Mouse (Mus musculus) stomach, embryonic 14.5 days (tissue): ENCODE results near the gene Tbc1d10c. TPM values are rescaled to one million over a fixed set of nuclear protein-coding genes. Genes with fewer than 3 reads are reported as not detected.

Source experiments
- ATAC-seq: fragments of 200-750 bp; cut with Nextera tagmentation; 2 replicates; pipeline ENCODE4 v1.8.0; 2017; ENCODE audit warnings: low read depth, moderate TSS enrichment; ENCODE audit not compliant: insufficient number of reproducible peaks, insufficient read depth, low FRiP score
- H3K27ac ChIP-seq: fragments of 300-500 bp; sonication (generic); 2 replicates; pipeline ENCODE4 v1.5.1; 2014; ENCODE audit warnings: mild to moderate bottlenecking, low read length, moderate library complexity, mixed read lengths
- H3K27me3 ChIP-seq: fragments of 300-500 bp; sonication (generic); 2 replicates; pipeline ENCODE4 v1.6.1; 2014; ENCODE audit warnings: low read length, control low read depth, mixed read lengths; ENCODE audit not compliant: control insufficient read depth, insufficient read depth
- H3K36me3 ChIP-seq: fragments of 300-500 bp; sonication (generic); 2 replicates; pipeline ENCODE4 v1.6.1; 2014; ENCODE audit warnings: mild to moderate bottlenecking, control low read depth, low read length, moderate library complexity, mixed read lengths; ENCODE audit not compliant: control insufficient read depth, insufficient read depth
- H3K4me1 ChIP-seq: fragments of 300-500 bp; sonication (generic); 2 replicates; pipeline ENCODE4 v1.6.1; 2014; ENCODE audit warnings: low read length, control low read depth, mixed read lengths; ENCODE audit not compliant: control insufficient read depth, insufficient read depth
- H3K4me2 ChIP-seq: fragments of 300-500 bp; sonication (generic); replicated peaks from 2 replicates; pipeline ENCODE4 v1.6.1; 2014; ENCODE audit warnings: low read depth, low read length, control low read depth
- H3K4me3 ChIP-seq: fragments of 300-500 bp; sonication (generic); 2 replicates; pipeline ENCODE4 v1.5.1; 2014; ENCODE audit warnings: low read depth, low read length, control low read depth
- H3K9ac ChIP-seq: fragments of 300-500 bp; sonication (generic); replicated peaks from 2 replicates; pipeline ENCODE4 v1.6.1; 2014; ENCODE audit warnings: low read depth, mild to moderate bottlenecking, control low read depth, low read length, moderate library complexity, mixed read lengths
- H3K9me3 ChIP-seq: fragments of 300-500 bp; sonication (generic); 2 replicates; pipeline ENCODE4 v1.6.1; 2016; ENCODE audit warnings: low read depth, low read length, control low read depth; ENCODE audit not compliant: control insufficient read depth
- WGBS: fragments of 180-500 bp; shearing (Covaris S2); extraction: QIAGEN DNeasy Blood & Tissue Kit; methylation state at CpG from one replicate; pipeline ENCODE4 v1.1.7; 2014; 5-methylcytosine and 5-hydroxymethylcytosine counted together
- polyA plus RNA-seq: library from polyadenylated mRNA; unstranded; fragments of >200 nt; fragmentation: Nextera tagmentation; extraction: Ambion mirVana; gene quantifications from 2 replicates; pipeline ENCODE4 v1.2.1, GENCODE M21; 2014

Gene Tbc1d10c
- polyA plus RNA-seq, 1 experiment from 2014 or later: 2.5 TPM

DNA sequence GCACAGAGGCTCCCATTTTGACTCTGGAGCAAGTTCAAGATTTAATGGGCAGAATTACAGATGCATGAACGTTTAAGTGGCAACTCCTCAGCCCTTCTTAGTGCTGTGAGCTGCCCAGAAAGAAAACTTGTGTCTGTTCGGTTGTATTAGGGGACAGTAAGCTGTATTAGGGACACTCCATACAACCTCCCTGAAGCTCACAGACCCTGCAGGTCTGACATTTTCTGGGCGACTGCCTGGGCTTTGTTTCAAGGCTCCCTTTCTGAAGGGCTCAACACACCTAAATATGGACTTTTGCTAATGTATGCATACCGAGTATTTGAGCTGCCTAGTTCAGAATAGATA is 27.6 kb downstream of the Tbc1d10c start:
- no peaks in the 10 kb centered on the region for H3K9me3 ChIP-seq
- H3K4me3 ChIP-seq: peak overlapping the region; percentile 76
- H3K4me2 ChIP-seq: peak overlapping the region; percentile 95
- ATAC-seq: no peak
- WGBS: 33% methylated on average over 4 of the region's 4 CpGs
- H3K36me3 ChIP-seq: peaks cover 12% of the 10 kb centered on the region
- H3K27me3 ChIP-seq: no peaks in the 10 kb centered on the region
- peak overlapping the region; percentile 28; the same call in 1 of the 2 replicates for H3K9ac ChIP-seq
- peaks cover 14% of the 10 kb centered on the region for H3K4me1 ChIP-seq
- peak overlapping the region; percentile 48 for H3K27ac ChIP-seq

DNA sequence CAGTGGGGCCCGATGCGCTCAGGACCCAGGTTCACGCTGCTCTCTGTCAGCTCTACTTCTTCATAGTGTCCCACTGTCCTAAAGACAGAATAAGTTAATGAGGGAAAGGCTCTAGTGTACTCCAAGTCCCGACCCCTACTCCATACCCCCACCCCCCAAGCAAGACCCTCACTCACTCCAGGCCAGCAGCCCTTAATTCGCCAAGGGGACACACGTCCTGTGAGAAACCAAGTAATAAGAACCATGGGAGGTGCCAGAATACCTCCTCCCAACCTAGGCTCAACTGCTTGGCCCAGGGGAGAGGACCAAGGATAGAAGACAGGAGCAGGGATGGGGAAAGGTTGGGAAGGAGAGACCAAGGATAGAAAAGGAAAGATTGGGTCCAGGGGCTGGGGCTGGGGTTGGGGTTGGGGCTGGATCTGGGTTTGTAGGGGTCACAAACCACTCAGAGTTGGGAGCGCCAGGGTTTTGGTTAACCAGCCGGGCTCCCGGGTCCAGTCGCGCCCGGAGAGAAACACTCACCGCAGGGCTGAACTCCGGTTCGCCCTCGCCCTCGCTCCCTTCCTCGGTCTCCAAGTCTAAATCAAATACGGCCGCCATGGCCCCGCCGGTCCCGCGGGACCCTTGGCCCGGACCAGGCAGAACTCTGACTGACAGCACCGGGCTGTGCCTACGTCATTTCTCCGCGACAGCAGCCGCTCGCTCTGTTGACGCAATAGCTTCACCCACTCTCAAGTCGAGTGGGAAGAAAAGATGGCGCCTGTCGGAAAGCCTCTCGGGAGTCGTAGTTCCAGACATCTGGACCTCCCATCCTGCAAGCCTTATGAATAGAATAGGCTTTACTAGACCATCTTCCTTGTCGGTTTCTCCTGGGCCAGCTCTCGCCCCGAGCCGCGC is 28.2 kb downstream of the Tbc1d10c start, which contains the start of gene Rps6kb2:
Rps6kb2 (minus strand) TSS at position 709 of the 897 bp plus-strand sequence.
- H3K9me3 ChIP-seq: no peaks in the 10 kb centered on the region
- peak within 1 kb of the TSS; percentile 48 for H3K27ac ChIP-seq
- H3K4me3 ChIP-seq: peak within 1 kb of the TSS; percentile 76
- peak within 1 kb of the TSS; percentile 95 for H3K4me2 ChIP-seq
- H3K36me3 ChIP-seq: peaks cover 18% of the 10 kb centered on the region
- ATAC-seq: peak; percentile 85
- H3K4me1 ChIP-seq: peaks cover 14% of the 10 kb centered on the region
- no peaks in the 10 kb centered on the region for H3K27me3 ChIP-seq
- WGBS: 6% methylated on average over 42 of the region's 42 CpGs
- peak within 1 kb of the TSS; percentile 64 for H3K9ac ChIP-seq

DNA sequence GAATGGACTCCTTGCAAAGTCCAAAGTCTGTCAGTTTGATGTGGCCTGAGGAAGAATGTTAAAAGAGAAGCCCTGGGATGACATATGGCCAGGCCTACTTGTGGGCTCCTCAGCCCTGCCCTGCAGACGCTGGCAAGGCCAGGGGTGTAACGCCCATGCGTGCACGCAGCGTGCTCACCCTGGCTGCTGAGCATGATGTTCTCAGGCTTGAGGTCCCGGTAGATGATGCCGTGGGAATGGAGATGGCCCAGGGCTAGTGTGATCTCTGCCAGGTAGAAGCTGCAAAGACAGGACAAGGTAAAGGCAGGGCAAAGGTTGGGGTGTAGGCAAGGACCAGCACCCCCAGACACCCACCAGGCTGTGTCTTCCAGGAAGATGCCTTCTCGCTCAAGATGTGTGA is 32.0 kb downstream of the Tbc1d10c start:
- H3K27ac ChIP-seq: no peak overlapping the region

DNA sequence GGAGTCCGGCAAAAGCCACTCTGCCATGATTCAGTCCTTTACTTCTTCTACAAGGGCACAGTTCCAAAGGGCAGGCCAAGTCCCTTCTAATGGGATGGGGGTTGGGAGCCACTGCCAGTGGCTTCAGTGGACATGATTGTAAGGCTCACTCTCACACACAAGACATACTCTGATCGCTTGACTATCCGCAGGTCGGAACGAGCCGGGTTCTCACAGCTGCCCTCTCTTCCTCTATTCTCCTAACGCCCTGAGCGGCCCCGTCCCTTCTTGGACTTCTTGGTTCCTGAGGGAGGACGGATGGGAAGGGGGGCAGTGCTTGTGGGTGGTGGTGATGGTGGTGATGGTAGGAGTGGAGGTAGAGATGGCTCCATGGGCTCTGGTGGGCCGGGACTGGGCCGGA is 34.3 kb downstream of the Tbc1d10c start:
- Histone ChIP-seq H3K4me1 (no peaks in the 10 kb centered on the region), H3K36me3 (peaks cover 41% of the 10 kb centered on the region), H3K9ac (no peak overlapping the region), H3K4me2 (no peak overlapping the region), H3K9me3 (no peaks in the 10 kb centered on the region), H3K27ac (no peak overlapping the region), H3K4me3 (no peak overlapping the region), H3K27me3 (no peaks in the 10 kb centered on the region)
- WGBS: 88% methylated on average over 12 of the region's 12 CpGs
- ATAC-seq: no peak

More for the DNA sequence above, 32.0 kb downstream of the Tbc1d10c start:
- ATAC-seq: no peak
- H3K9ac ChIP-seq: no peak overlapping the region
- WGBS: 94% methylated on average over 8 of the region's 8 CpGs
- H3K4me1 ChIP-seq: peaks cover 14% of the 10 kb centered on the region
- no peaks in the 10 kb centered on the region for H3K27me3 ChIP-seq
- peaks cover 29% of the 10 kb centered on the region for H3K36me3 ChIP-seq
- H3K4me3 ChIP-seq: no peak overlapping the region
- no peak overlapping the region for H3K4me2 ChIP-seq
- no peaks in the 10 kb centered on the region for H3K9me3 ChIP-seq

DNA sequence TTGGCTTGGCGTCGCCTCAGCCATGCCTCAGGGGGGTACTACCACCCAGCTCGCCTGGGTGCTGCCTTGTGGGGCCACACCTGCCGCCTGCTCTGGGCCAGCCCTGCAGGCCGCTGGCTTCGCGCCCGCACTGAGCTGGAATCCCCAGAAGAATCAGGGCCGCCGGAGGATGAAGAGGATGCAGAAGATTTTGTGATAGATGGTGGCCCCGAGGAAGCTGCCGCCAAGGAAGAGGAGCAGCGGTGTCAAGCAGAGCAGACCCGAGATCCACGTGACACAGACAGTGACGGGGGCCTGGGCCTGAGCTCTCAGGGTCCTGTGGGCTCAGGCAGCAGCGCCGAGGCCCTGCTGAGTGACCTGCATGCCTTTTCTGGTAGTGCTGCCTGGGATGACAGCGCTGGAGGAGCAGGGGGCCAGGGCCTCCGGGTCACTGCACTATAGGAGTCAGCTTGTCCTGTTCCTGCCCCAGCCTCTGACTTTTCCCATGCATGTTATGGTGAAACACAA is 35.0 kb downstream of the Tbc1d10c start:
- Histone ChIP-seq H3K27ac (no peak overlapping the region), H3K36me3 (peaks cover 38% of the 10 kb centered on the region), H3K4me2 (no peak overlapping the region), H3K9ac (no peak overlapping the region), H3K4me3 (no peak overlapping the region), H3K27me3 (no peaks in the 10 kb centered on the region), H3K9me3 (no peaks in the 10 kb centered on the region), H3K4me1 (no peaks in the 10 kb centered on the region)
- ATAC-seq: no peak
- WGBS: 80% methylated on average over 20 of the region's 20 CpGs

DNA sequence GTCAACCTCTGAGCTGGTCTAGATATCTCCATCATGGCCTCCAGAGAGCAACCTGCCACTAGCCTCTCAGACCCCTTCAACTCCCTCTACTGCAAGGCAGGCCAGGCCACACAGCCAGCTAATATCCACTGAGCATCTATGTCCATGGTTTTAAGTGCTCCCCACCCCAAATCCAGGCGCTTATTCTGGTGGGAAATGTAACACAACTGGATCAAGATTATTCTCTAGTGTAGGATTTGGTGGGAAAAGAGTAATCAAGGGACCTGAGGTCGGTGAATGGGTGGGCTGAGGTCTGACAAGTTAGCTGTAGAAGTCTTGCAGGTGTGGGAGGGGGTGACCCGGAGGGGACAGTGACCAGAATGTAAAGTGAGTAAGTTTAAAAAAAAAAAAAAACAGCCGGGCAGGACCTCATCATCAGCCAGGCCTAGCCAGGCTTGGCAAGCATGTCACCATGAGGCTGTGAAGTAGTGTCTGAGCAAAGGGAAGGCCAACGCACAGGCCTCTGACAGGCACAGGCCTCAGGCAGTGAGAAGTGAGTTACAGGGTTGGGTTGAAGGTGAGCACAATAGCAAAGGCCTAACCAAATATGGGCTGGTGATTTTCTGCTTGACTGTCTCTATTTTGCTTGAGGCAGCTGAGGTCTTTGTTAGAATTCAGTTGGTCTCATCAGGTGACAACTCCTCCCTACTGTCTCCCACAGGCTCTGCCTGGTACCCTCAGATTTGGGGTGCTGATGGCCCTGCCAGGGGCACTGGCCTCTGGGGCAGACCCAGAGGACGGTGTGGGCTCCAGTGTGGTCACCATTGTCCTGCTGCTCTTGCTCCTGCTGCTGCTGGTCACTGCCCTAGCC is 35.6 kb downstream of the Tbc1d10c start:
- no peak overlapping the region for H3K4me3 ChIP-seq
- no peak overlapping the region for H3K9ac ChIP-seq
- H3K27ac ChIP-seq: no peak overlapping the region
- ATAC-seq: no peak
- no peak overlapping the region for H3K4me2 ChIP-seq
- 86% methylated on average over 6 of the region's 6 CpGs for WGBS
- H3K27me3 ChIP-seq: no peaks in the 10 kb centered on the region
- peaks cover 41% of the 10 kb centered on the region for H3K36me3 ChIP-seq
- no peaks in the 10 kb centered on the region for H3K9me3 ChIP-seq
- H3K4me1 ChIP-seq: no peaks in the 10 kb centered on the region

DNA sequence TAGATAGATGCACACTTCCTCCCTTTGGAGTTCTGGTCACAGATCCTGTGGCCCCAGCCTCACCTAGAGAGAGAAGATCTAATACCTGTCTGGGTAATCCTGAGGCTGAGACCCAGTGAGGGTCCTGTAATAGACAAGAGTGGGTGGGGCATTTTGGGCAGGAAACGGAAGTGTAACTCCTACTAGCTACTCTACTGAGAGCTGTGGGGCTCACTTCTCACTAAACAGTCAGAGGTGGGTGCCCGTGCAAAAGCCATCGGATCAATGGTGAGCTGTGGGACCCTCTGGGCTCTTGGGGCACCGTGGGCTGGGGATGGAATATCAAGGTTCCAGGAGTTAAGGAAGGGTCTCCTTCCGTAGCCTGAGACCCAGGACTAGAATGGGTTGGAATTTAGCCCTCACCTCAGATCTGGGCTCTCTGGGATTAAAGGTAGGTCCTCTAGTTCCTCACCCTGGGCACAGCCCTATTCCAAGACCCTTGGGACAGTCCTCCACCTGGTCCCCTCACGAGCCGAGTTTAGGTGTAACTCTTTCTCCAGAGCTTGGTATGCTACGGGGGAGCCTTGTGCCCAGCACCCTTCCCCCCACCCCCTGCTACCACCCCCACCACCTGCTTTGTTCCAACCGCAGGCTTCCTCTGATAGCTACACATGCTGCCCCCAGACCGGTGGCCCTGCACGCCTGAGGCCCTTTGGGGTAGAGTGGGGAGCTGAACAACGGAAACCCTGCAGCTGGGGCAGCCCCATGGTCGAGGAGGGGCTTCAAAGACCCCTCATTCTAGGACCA is 36.5 kb downstream of the Tbc1d10c start:
- H3K36me3 ChIP-seq: peaks cover 49% of the 10 kb centered on the region
- H3K4me3 ChIP-seq: no peak overlapping the region
- H3K27ac ChIP-seq: no peak overlapping the region
- ATAC-seq: no peak
- peaks cover 6% of the 10 kb centered on the region; the same call in 1 of the 2 replicates for H3K4me1 ChIP-seq
- no peaks in the 10 kb centered on the region for H3K9me3 ChIP-seq
- no peak overlapping the region for H3K9ac ChIP-seq
- no peaks in the 10 kb centered on the region for H3K27me3 ChIP-seq
- WGBS: 77% methylated on average over 13 of the region's 13 CpGs
- no peak overlapping the region for H3K4me2 ChIP-seq

DNA sequence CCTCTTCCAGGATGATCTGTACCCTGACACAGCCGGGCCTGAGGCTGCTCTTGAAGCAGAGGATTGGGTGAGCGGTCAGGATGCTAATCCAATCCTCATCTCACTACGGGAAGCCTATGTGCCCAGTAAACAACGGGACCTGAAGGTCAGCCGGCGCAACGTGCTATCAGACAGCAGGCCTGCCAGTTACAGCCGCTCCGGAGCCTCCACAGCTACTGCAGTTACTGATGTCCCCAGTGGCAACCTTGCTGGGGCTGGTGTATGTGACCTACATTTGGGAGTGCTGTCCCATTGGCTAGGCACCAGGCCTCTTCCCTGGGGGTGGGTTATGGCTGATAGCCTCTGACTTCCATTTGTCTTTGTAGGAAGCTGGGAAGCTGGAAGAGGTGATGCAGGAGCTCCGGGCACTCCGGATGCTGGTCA is 37.8 kb downstream of the Tbc1d10c start, which contains the start of gene Ptprcap:
Ptprcap (plus strand) TSS at position 373 of the 423 bp plus-strand sequence.
- ATAC-seq: no peak
- Histone ChIP-seq H3K27ac (no peak within 1 kb of the TSS), H3K36me3 (peaks cover 41% of the 10 kb centered on the region), H3K4me3 (no peak within 1 kb of the TSS), H3K4me2 (no peak within 1 kb of the TSS), H3K4me1 (peaks cover 14% of the 10 kb centered on the region), H3K9ac (no peak within 1 kb of the TSS), H3K27me3 (no peaks in the 10 kb centered on the region), H3K9me3 (no peaks in the 10 kb centered on the region)
- WGBS: 57% methylated on average over 11 of the region's 11 CpGs
